Mouse (Mus musculus) neural tube, embryonic 15.5 days (tissue): ENCODE measurements around the gene Cd244a. TPM values are rescaled to one million over a fixed set of nuclear protein-coding genes. Genes with fewer than 3 reads are reported as not detected.

ENCODE experiments used
- ATAC-seq: fragments of 200-750 bp; cut with Nextera tagmentation; 2 replicates; pipeline ENCODE4 v1.8.0; 2017; ENCODE audit warnings: mild to moderate bottlenecking, moderate TSS enrichment, moderate library complexity; ENCODE audit not compliant: low FRiP score
- H3K27ac ChIP-seq: fragments of 300-500 bp; sonication (generic); replicated peaks from 2 replicates; pipeline ENCODE4 v1.5.1; 2015; ENCODE audit warnings: mild to moderate bottlenecking, inconsistent platforms
- H3K27me3 ChIP-seq: fragments of 300-500 bp; sonication (generic); replicated peaks from 2 replicates; pipeline ENCODE4 v1.6.1; 2015; ENCODE audit warnings: inconsistent platforms
- H3K36me3 ChIP-seq: fragments of 300-500 bp; sonication (generic); 2 replicates; pipeline ENCODE4 v1.6.1; 2015; ENCODE audit warnings: inconsistent platforms
- H3K4me1 ChIP-seq: fragments of 300-500 bp; sonication (generic); 2 replicates; pipeline ENCODE4 v1.6.1; 2015; ENCODE audit warnings: inconsistent platforms
- H3K4me2 ChIP-seq: fragments of 300-500 bp; sonication (generic); 2 replicates; pipeline ENCODE4 v1.6.1; 2015; ENCODE audit warnings: inconsistent platforms, mild to moderate bottlenecking, moderate library complexity
- H3K4me3 ChIP-seq: fragments of 300-500 bp; sonication (generic); replicated peaks from 2 replicates; pipeline ENCODE4 v1.5.1; 2015; ENCODE audit warnings: mild to moderate bottlenecking, inconsistent platforms
- H3K9ac ChIP-seq: fragments of 300-500 bp; sonication (generic); replicated peaks from 2 replicates; pipeline ENCODE4 v1.6.1; 2015; ENCODE audit warnings: mild to moderate bottlenecking, inconsistent platforms
- H3K9me3 ChIP-seq: fragments of 300-500 bp; sonication (generic); replicated peaks from 2 replicates; pipeline ENCODE4 v1.6.1; 2016; ENCODE audit warnings: inconsistent platforms
- WGBS: fragments of 180-500 bp; shearing (Covaris S2); methylation state at CpG from one replicate; pipeline ENCODE4 v1.1.7; 2015; ENCODE audit warnings: mixed read lengths; 5-methylcytosine and 5-hydroxymethylcytosine counted together
- polyA plus RNA-seq: library from polyadenylated mRNA; unstranded; fragments of >200 nt; fragmentation: Nextera tagmentation; extraction: Ambion mirVana; gene quantifications from 2 replicates; pipeline ENCODE4 v1.2.1, GENCODE M21; 2015

The Cd244a gene
- 0.09 and 1.9 TPM in 2 replicates for polyA plus RNA-seq

DNA sequence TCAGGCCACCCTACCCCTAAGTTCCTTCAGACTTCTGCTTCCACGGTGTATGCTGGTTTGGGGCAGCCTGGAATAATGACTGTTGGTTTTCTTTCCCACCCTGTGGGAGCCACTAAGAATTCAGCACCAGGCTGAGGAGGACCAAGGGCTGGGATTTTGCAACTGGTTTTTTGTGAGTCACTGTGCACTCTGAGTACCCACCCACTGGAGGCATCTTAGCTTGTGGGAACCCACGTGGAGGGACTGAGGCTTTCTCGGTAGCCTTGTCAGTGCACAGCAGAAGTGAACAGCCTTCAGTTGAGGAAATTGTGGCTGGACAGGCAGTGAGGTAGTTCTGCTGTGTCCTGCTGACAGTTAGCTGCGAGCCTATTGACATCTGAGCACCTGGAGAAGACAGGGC is at the start of gene Cd244a:
Gene Cd244a (plus strand): TSS at position 296 of the 400 bp plus-strand sequence.
- Histone ChIP-seq H3K9ac (no peak within 1 kb of the TSS), H3K27ac (no peak within 1 kb of the TSS), H3K4me1 (no peaks in the 10 kb centered on the region), H3K4me3 (no peak within 1 kb of the TSS), H3K4me2 (no peak within 1 kb of the TSS), H3K27me3 (no peaks in the 10 kb centered on the region), H3K9me3 (no peaks in the 10 kb centered on the region), H3K36me3 (no peaks in the 10 kb centered on the region)
- 83% methylated on average over 4 of the region's 4 CpGs for WGBS
- no peak for ATAC-seq

DNA sequence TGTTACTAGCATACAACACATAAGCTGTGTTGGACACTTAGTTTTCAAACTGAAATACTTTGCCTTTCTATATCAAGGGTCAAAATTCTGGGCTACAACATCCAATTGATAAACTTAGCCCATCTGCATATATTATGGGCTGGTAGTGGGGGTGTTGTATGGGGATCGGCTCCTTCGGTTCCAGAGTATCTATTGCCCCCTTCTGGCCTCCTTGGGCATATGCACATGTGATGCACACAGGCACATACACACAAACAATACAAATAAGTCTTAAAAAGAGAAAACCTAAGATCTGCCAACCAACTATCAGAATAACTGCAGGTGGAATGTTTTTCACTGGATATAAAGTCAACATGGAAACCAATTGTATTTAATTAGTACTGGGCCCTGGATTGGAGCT is 45.8 kb upstream of the Cd244a start:
- no peak overlapping the region for H3K4me3 ChIP-seq
- no peaks in the 10 kb centered on the region for H3K27me3 ChIP-seq
- WGBS, result 94% methylated on average over 2 of the region's 2 CpGs
- no peaks in the 10 kb centered on the region for H3K36me3 ChIP-seq
- no peaks in the 10 kb centered on the region for H3K4me1 ChIP-seq
- no peak overlapping the region for H3K27ac ChIP-seq
- no peak for ATAC-seq
- H3K9ac ChIP-seq, result no peak overlapping the region
- H3K9me3 ChIP-seq, result no peaks in the 10 kb centered on the region
- H3K4me2 ChIP-seq, result no peak overlapping the region

DNA sequence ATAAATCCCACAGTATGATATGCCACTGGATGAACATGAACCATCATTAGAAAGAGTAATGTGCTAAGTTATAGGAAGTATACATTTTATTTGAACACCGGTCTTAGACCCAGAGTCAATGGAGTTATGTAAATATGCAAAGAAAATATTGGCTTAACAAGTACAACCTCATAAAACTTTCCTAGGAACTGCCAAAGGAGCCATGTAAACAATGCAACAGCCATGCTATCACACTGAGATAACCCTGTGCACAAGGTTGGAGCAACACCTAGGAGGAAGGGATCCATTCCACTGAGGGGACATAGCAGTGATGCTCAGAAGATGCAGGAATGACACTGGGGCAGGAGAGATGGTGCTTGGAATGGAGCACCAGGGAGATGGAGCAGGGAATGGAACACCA is 45.2 kb upstream of the Cd244a start:
- H3K9me3 ChIP-seq, result no peaks in the 10 kb centered on the region
- H3K4me3 ChIP-seq, result no peak overlapping the region
- H3K9ac ChIP-seq, result no peak overlapping the region
- H3K4me2 ChIP-seq, result no peak overlapping the region
- H3K27me3 ChIP-seq, result no peaks in the 10 kb centered on the region
- no peaks in the 10 kb centered on the region for H3K4me1 ChIP-seq
- 91% methylated on average over 1 of the region's 1 CpGs for WGBS
- no peak overlapping the region for H3K27ac ChIP-seq
- no peaks in the 10 kb centered on the region for H3K36me3 ChIP-seq
- no peak for ATAC-seq

DNA sequence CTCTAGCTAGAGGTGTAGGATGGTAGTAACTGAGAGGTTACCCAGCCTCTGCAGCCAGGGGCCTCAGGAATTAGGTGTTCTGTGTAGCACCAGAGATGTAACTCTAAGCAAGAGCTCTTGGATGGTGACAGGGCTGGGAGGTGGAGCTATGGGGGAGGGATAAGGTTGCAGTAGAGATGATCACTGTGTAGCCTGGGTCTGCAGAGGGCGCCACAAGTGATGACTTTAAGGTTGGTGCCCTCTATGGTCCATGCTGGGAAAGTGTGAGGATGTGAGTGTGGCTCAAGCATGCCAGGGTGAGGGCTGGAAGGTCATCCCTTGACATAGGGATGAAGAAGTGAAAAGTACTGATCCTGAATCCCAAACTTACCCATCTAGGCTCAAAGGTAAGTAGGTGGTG is 44.0 kb upstream of the Cd244a start:
- Histone ChIP-seq H3K9ac (no peak overlapping the region), H3K4me2 (no peak overlapping the region), H3K27ac (no peak overlapping the region), H3K4me1 (no peaks in the 10 kb centered on the region), H3K9me3 (no peaks in the 10 kb centered on the region), H3K36me3 (no peaks in the 10 kb centered on the region), H3K4me3 (no peak overlapping the region), H3K27me3 (no peaks in the 10 kb centered on the region)
- no peak for ATAC-seq
- WGBS, result 27% methylated on average over 1 of the region's 1 CpGs

DNA sequence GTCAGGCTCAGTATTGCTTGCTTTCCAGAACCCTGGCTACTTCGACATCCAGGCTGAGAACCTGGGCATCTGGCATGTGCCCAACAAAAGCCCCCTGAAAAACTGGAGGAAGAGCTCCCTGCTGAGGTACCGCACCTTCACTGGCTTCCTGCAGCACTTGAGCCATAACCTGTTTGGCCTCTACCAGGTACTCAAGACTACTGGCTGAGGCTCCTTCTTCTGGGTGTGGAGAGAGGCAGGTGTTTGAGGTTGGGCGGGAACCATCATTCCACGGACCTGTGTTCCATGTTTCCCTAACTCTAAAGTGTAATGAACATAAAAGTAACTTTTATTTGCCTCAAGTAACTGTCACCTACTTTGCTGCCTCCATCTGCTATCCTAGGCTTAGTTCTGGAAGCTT is 43.4 kb upstream of the Cd244a start:
- ATAC-seq, result no peak
- H3K9ac ChIP-seq, result no peak overlapping the region
- H3K4me1 ChIP-seq, result no peaks in the 10 kb centered on the region
- H3K9me3 ChIP-seq, result no peaks in the 10 kb centered on the region
- H3K27ac ChIP-seq, result no peak overlapping the region
- no peaks in the 10 kb centered on the region for H3K36me3 ChIP-seq
- no peaks in the 10 kb centered on the region for H3K27me3 ChIP-seq
- no peak overlapping the region for H3K4me2 ChIP-seq
- H3K4me3 ChIP-seq, result no peak overlapping the region
- 86% methylated on average over 4 of the region's 4 CpGs for WGBS

DNA sequence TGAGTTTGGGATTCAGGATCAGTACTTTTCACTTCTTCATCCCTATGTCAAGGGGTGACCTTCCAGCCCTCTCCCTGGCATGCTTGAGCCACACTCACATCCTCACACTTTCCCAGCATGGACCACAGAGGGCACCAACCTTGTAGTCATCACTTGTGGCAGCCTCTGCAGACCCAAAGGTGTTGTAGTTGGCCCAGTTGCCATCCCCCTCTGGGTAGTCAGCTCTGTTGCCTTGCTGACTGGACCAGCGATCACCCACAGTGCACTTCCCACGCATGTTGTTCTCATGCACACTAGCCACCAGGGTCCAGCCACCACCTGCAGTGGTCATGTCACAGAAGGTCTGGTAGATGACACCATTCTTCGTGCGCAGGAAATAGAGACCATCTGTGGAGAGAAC is 27.6 kb upstream of the Cd244a start:
- Histone ChIP-seq H3K4me2 (no peak overlapping the region), H3K27ac (no peak overlapping the region)
- 99% methylated on average over 4 of the region's 4 CpGs for WGBS

DNA sequence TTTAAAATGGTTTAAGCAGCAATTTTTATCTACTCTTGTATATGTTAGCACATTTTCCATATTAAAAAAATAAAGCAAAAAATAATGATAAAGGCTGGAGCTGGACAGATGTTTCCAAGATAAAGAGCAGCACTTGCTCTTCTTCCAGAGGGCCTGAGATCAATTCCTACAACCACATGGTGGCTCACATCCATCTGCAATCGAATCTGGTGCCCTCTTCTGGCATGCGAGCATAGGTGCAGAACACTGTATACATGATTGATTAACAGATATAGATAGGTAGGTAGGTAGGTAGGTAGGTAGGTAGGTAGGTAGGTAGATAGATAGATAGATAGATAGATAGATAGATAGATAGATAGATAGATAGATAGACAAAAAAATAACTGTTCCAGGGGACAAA is 26.2 kb upstream of the Cd244a start:
- Histone ChIP-seq H3K27me3 (no peaks in the 10 kb centered on the region), H3K4me3 (no peak overlapping the region), H3K36me3 (no peaks in the 10 kb centered on the region), H3K9me3 (no peaks in the 10 kb centered on the region), H3K4me2 (no peak overlapping the region), H3K27ac (no peak overlapping the region), H3K4me1 (no peaks in the 10 kb centered on the region), H3K9ac (no peak overlapping the region)
- WGBS, result 66% methylated on average over 2 of the region's 2 CpGs
- ATAC-seq, result no peak

More for the DNA sequence above, 27.6 kb upstream of the Cd244a start:
- H3K4me1 ChIP-seq, result no peaks in the 10 kb centered on the region
- no peaks in the 10 kb centered on the region for H3K36me3 ChIP-seq
- H3K9me3 ChIP-seq, result no peaks in the 10 kb centered on the region
- no peaks in the 10 kb centered on the region for H3K27me3 ChIP-seq
- H3K9ac ChIP-seq, result no peak overlapping the region
- ATAC-seq, result no peak
- H3K4me3 ChIP-seq, result no peak overlapping the region

DNA sequence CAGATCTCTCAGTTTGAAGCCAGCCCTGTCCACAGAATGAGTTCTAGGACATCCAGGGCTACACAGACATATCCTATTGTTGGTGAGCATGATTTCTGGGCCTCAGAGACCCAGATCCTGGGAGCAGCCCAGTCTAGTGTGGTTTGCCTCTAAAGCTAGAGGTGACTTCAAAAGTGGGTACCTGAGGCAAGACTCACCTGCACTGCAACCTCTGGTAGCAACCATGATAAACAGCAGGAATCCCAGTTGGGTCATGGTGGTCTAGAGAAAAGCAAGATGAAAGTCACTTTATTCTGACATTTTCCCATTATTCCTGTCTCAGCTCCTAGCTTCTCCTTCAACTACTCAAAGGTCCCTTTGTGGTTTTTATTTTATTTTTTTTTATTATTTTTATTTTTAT is 24.4 kb upstream of the Cd244a start:
- Histone ChIP-seq H3K4me3 (no peak overlapping the region), H3K36me3 (no peaks in the 10 kb centered on the region), H3K9ac (no peak overlapping the region), H3K9me3 (0 out of 2 replicates have a peak, but pooled peaks cover 6% of the 10 kb centered on the region), H3K27ac (no peak overlapping the region), H3K4me2 (no peak overlapping the region), H3K27me3 (no peaks in the 10 kb centered on the region), H3K4me1 (no peaks in the 10 kb centered on the region)
- no peak for ATAC-seq

DNA sequence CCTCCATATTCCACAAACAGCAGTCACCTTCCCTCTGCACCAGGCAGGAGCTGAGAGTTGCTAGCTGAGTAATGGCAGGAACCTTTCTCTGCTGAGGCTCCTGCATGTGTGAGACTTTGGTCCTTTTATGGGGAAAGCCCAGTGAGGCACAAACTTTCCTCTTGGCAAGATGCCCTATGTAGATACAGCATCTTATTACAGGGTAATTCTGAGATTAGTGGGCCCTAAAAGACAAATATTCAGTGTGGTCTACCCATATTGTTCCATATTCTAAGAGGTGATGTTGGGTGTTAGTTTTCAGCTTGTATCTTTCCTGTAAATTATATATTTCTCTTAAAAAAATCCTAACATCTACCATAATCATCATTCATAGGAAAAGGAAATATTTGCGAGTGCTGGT is 23.8 kb upstream of the Cd244a start, which contains the start of gene Itln1:
Gene Itln1 (minus strand): TSS at position 101 of the 400 bp plus-strand sequence.
- no peak within 1 kb of the TSS for H3K4me3 ChIP-seq
- H3K4me2 ChIP-seq, result no peak within 1 kb of the TSS
- 0 out of 2 replicates have a peak, but pooled peaks cover 10% of the 10 kb centered on the region for H3K9me3 ChIP-seq
- no peak within 1 kb of the TSS for H3K27ac ChIP-seq
- no peaks in the 10 kb centered on the region for H3K27me3 ChIP-seq
- no peaks in the 10 kb centered on the region for H3K4me1 ChIP-seq
- 97% methylated on average over 1 of the region's 1 CpGs for WGBS
- ATAC-seq, result no peak
- H3K36me3 ChIP-seq, result no peaks in the 10 kb centered on the region
- H3K9ac ChIP-seq, result no peak within 1 kb of the TSS

DNA sequence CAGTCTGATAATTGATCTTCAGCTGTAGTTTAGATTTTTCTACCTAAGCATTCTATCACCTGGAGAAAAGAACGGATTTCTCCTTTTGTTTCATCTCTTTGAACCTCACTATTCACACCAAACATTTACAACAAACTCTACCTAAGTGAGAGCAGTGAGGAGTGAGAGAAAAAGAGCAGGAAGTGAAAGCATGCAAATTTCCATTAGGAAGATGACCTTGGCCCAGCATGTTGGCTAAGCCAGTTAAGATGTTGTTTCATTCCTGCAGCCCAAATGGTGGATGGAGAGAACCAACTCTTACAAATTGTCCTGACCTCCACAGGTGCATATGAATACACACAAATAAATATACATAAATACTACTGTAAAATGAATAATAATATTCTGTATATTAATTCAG is 18.3 kb upstream of the Cd244a start:
- Histone ChIP-seq H3K4me1 (no peaks in the 10 kb centered on the region), H3K9me3 (0 out of 2 replicates have a peak, but pooled peaks cover 10% of the 10 kb centered on the region), H3K4me3 (no peak overlapping the region), H3K27ac (no peak overlapping the region), H3K36me3 (no peaks in the 10 kb centered on the region), H3K27me3 (no peaks in the 10 kb centered on the region), H3K9ac (no peak overlapping the region), H3K4me2 (no peak overlapping the region)
- no peak for ATAC-seq
- 91% methylated on average over 1 of the region's 1 CpGs for WGBS

DNA sequence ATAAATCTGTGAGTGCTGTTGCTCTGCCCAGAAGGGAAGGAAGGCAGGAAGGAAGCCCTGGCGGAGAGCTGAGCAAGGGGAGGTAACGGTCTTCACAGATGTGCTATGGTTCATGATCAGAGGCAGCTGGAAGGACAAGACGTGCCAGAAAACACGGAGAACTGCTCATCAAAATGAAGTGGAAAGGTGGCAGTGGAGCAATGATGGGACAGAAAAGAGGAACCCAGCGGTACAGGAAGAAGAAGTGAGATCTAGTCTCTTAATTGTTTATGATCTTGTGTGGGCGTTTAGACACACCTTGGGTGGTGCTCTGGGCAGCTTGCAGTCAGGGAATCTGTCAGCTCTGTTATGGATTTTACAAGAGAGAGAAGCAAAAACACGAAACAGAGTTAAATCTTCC is 7.7 kb upstream of the Cd244a start:
- ATAC-seq, result no peak
- no peak overlapping the region for H3K27ac ChIP-seq

DNA sequence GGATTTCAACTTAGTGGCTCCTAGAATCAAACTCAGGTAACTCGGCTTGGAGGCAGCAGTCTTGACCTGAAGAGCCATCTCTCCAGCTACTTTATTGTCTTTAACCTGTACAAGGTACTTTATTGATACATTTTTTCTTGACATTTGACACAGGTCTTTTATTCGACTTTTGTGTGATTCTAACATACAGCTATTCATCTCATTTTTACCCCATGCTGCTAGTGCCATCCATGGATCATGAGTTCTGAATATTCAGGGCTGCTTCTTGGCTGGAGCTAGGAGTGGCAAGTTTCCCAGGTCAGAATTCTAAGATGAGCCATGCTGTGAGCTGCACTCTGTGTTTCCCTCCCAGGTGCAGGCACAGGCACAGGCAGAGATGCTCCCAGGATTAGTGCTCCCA is 6.8 kb upstream of the Cd244a start:
- 90% methylated on average over 2 of the region's 2 CpGs for WGBS

More for the DNA sequence above, 7.7 kb upstream of the Cd244a start:
- Histone ChIP-seq H3K9ac (no peak overlapping the region), H3K4me3 (no peak overlapping the region), H3K36me3 (no peaks in the 10 kb centered on the region), H3K4me2 (no peak overlapping the region), H3K4me1 (no peaks in the 10 kb centered on the region), H3K27me3 (no peaks in the 10 kb centered on the region), H3K9me3 (no peaks in the 10 kb centered on the region)
- WGBS, result 86% methylated on average over 7 of the region's 7 CpGs

More for the DNA sequence above, 6.8 kb upstream of the Cd244a start:
- no peak overlapping the region for H3K27ac ChIP-seq
- H3K36me3 ChIP-seq, result no peaks in the 10 kb centered on the region
- no peak for ATAC-seq
- no peaks in the 10 kb centered on the region for H3K4me1 ChIP-seq
- no peaks in the 10 kb centered on the region for H3K9me3 ChIP-seq
- H3K4me3 ChIP-seq, result no peak overlapping the region
- H3K27me3 ChIP-seq, result no peaks in the 10 kb centered on the region
- no peak overlapping the region for H3K9ac ChIP-seq
- H3K4me2 ChIP-seq, result no peak overlapping the region
